Mouse (Mus musculus) kidney, postnatal 0 days (tissue): ENCODE results near the gene Rgs3. TPM values are rescaled to one million over a fixed set of nuclear protein-coding genes. Genes with fewer than 3 reads are reported as not detected.

Source experiments
- ATAC-seq: fragments of 200-750 bp; cut with Nextera tagmentation; replicated peaks from 2 replicates; pipeline ENCODE4 v1.8.0; 2017; ENCODE audit warnings: low read depth, moderate number of reproducible peaks, moderate TSS enrichment, moderate library complexity; ENCODE audit not compliant: low FRiP score
- DNase-seq: peaks from one replicate; pipeline ENCODE4 v3.0.0-alpha.2; 2016; ENCODE audit warnings: low spot score
- H3K27ac ChIP-seq: fragments of 300-500 bp; sonication (generic); 2 replicates; pipeline ENCODE4 v1.5.1; 2014; ENCODE audit warnings: mild to moderate bottlenecking
- H3K27me3 ChIP-seq: fragments of 300-500 bp; sonication (generic); 2 replicates; pipeline ENCODE4 v1.6.1; 2014; ENCODE audit warnings: low read length, mixed read lengths; ENCODE audit not compliant: insufficient read depth
- H3K36me3 ChIP-seq: fragments of 300-500 bp; sonication (generic); 2 replicates; pipeline ENCODE4 v1.6.1; 2014; ENCODE audit warnings: low read length, mixed read lengths; ENCODE audit not compliant: insufficient read depth
- H3K4me1 ChIP-seq: fragments of 300-500 bp; sonication (generic); replicated peaks from 2 replicates; pipeline ENCODE4 v1.6.1; 2014; ENCODE audit warnings: antibody characterized with exemption, low read length, mixed read lengths; ENCODE audit not compliant: insufficient read depth
- H3K4me2 ChIP-seq: fragments of 300-500 bp; sonication (generic); 2 replicates; pipeline ENCODE4 v1.6.1; 2014; ENCODE audit warnings: mild to moderate bottlenecking, low read length, moderate library complexity, mixed read lengths
- H3K4me3 ChIP-seq: fragments of 300-500 bp; sonication (generic); replicated peaks from 2 replicates; pipeline ENCODE4 v1.5.1; 2014; ENCODE audit warnings: low read depth, low read length
- H3K9ac ChIP-seq: fragments of 300-500 bp; sonication (generic); 2 replicates; pipeline ENCODE4 v1.6.1; 2014; ENCODE audit warnings: low read depth, low read length
- H3K9me3 ChIP-seq: fragments of 300-500 bp; sonication (generic); replicated peaks from 2 replicates; pipeline ENCODE4 v1.6.1; 2016; ENCODE audit warnings: low read length, inconsistent platforms, mixed read lengths
- CTCF ChIP-seq: IDR thresholded peaks from 2 replicates; pipeline ENCODE4 v1.5.1; 2016; ENCODE audit warnings: antibody characterized with exemption, low read depth, mild to moderate bottlenecking, moderate library complexity
- WGBS: fragments of 180-500 bp; shearing (Covaris S2); extraction: QIAGEN DNeasy Blood & Tissue Kit; methylation state at CpG from one replicate; pipeline ENCODE4 v1.1.7; 2014; 5-methylcytosine and 5-hydroxymethylcytosine counted together
- polyA plus RNA-seq: library from polyadenylated mRNA; unstranded; fragments of >200 nt; fragmentation: Nextera tagmentation; extraction: Ambion mirVana; gene quantifications from 2 replicates; pipeline ENCODE4 v1.2.1, GENCODE M21; 2015

Rgs3 gene
- polyA plus RNA-seq, 1 experiment from 2014 or later: 41.4 TPM

GRCm38 (mm10) chr4:62708084-62708483 is 148.4 kb downstream of the Rgs3 start:
- no peak for TF ChIP-seq CTCF
- 74% methylated on average over 7 of the region's 7 CpGs for WGBS
- Histone ChIP-seq H3K4me1 (peaks cover 11% of the 10 kb centered on the region), H3K27me3 (no peaks in the 10 kb centered on the region), H3K4me3 (no peak overlapping the region), H3K9me3 (no peaks in the 10 kb centered on the region), H3K27ac (no peak overlapping the region), H3K36me3 (peaks cover 9% of the 10 kb centered on the region; the same call in 1 of the 2 replicates), H3K4me2 (no peak overlapping the region), H3K9ac (no peak overlapping the region)
- ATAC-seq: no peak
- DNase-seq: no peak

GRCm38 (mm10) chr4:62708994-62709393 is 149.3 kb downstream of the Rgs3 start:
- H3K27ac ChIP-seq: no peak overlapping the region
- H3K9ac ChIP-seq: no peak overlapping the region
- no peak for ATAC-seq
- H3K4me2 ChIP-seq: no peak overlapping the region
- H3K4me1 ChIP-seq: peaks cover 7% of the 10 kb centered on the region; the same call in 1 of the 2 replicates
- no peaks in the 10 kb centered on the region for H3K9me3 ChIP-seq
- H3K36me3 ChIP-seq: peaks cover 2% of the 10 kb centered on the region; the same call in 1 of the 2 replicates
- no peak for TF ChIP-seq CTCF
- WGBS: 61% methylated on average over 1 of the region's 1 CpGs
- H3K27me3 ChIP-seq: no peaks in the 10 kb centered on the region
- no peak overlapping the region for H3K4me3 ChIP-seq
- DNase-seq: no peak

DNA sequence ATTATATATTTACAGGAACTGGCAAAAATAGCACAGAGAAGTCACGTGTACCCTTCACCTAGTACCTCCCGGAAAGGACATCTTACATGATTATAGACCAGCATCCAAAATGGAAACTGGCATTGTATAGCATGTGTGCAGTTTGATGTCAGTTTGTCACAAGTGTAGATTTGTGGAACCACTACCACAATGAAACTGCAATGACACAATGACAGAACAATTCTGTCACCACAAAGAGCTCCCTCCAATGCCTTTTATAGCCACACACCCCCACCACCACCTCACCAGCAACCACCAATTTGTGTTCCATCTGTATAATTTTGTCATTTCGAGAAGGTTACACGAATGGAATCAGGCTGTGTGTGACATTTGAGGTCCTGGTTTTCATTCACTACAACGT is 149.8 kb downstream of the Rgs3 start:
- no peak for TF ChIP-seq CTCF
- WGBS: 81% methylated on average over 5 of the region's 5 CpGs
- peaks cover 5% of the 10 kb centered on the region; the same call in 1 of the 2 replicates for H3K4me1 ChIP-seq

GRCm38 (mm10) chr4:62711159-62711558 is 151.5 kb downstream of the Rgs3 start:
- H3K27ac ChIP-seq: peak overlapping the region; percentile 31; the same call in 1 of the 2 replicates
- H3K9me3 ChIP-seq: no peaks in the 10 kb centered on the region
- H3K4me1 ChIP-seq: no peaks in the 10 kb centered on the region
- WGBS: 60% methylated on average over 7 of the region's 7 CpGs
- H3K36me3 ChIP-seq: no peaks in the 10 kb centered on the region
- ATAC-seq (peak; percentile 13; the same call in 1 of the 2 replicates), DNase-seq (no peak)
- H3K27me3 ChIP-seq: no peaks in the 10 kb centered on the region
- TF ChIP-seq CTCF: no peak
- H3K4me2 ChIP-seq: no peak overlapping the region
- H3K9ac ChIP-seq: no peak overlapping the region
- H3K4me3 ChIP-seq: no peak overlapping the region

More for the DNA sequence above, 149.8 kb downstream of the Rgs3 start:
- no peak overlapping the region for H3K27ac ChIP-seq
- DNase-seq: no peak
- H3K4me2 ChIP-seq: no peak overlapping the region
- no peak overlapping the region for H3K4me3 ChIP-seq
- no peak for ATAC-seq
- no peaks in the 10 kb centered on the region for H3K36me3 ChIP-seq
- H3K27me3 ChIP-seq: no peaks in the 10 kb centered on the region
- H3K9me3 ChIP-seq: no peaks in the 10 kb centered on the region
- H3K9ac ChIP-seq: no peak overlapping the region

- Histone ChIP-seq H3K36me3 (no peaks in the 10 kb centered on the region), H3K4me1 (no peaks in the 10 kb centered on the region), H3K4me3 (no peak overlapping the region), H3K9ac (no peak overlapping the region), H3K4me2 (no peak overlapping the region), H3K9me3 (no peaks in the 10 kb centered on the region), H3K27me3 (no peaks in the 10 kb centered on the region), H3K27ac (no peak overlapping the region)
- WGBS: 36% methylated on average over 4 of the region's 4 CpGs
- ATAC-seq (peak; percentile 57; the same call in 1 of the 2 replicates), DNase-seq (peak; percentile 50)
- TF ChIP-seq CTCF: no peak
Measured at GRCm38 (mm10) chr4:62711582-62711981, 151.9 kb downstream of the Rgs3 start.

DNA sequence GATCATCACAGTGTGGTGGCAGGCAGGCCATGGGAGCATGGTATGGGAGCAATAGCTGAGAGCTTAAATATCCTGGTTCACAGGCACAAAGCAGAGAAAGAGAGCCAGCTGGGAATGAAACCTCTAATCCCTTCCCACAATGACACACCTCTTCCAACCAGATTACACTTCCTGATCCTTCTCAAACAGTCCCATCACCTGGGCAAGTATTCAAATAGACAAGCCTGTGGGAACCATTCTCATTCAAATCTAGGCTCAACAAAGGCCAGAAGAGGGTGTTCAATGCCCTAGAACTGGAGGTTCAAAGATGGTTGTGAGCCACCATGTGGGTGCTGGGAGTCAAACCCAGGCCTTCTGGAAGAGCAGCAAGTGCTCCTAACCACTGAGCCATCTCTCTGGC is 161.2 kb downstream of the Rgs3 start:
- H3K27me3 ChIP-seq: no peaks in the 10 kb centered on the region
- H3K9ac ChIP-seq: no peak overlapping the region
- ATAC-seq (no peak), DNase-seq (no peak)
- H3K9me3 ChIP-seq: no peaks in the 10 kb centered on the region
- no peak for TF ChIP-seq CTCF
- no peak overlapping the region for H3K27ac ChIP-seq
- H3K4me3 ChIP-seq: no peak overlapping the region
- peaks cover 8% of the 10 kb centered on the region; the same call in 1 of the 2 replicates for H3K4me1 ChIP-seq
- H3K36me3 ChIP-seq: no peaks in the 10 kb centered on the region
- H3K4me2 ChIP-seq: no peak overlapping the region

GRCm38 (mm10) chr4:62722021-62722426 is 162.4 kb downstream of the Rgs3 start:
- TF ChIP-seq CTCF: no peak
- no peaks in the 10 kb centered on the region for H3K36me3 ChIP-seq
- no peak overlapping the region for H3K4me3 ChIP-seq
- H3K9ac ChIP-seq: no peak overlapping the region
- no peaks in the 10 kb centered on the region for H3K9me3 ChIP-seq
- no peak overlapping the region for H3K4me2 ChIP-seq
- ATAC-seq (no peak), DNase-seq (no peak)
- 0 out of 2 replicates have a peak overlapping the region, but pooled peaks have one; percentile 57 for H3K27ac ChIP-seq
- peaks cover 8% of the 10 kb centered on the region; the same call in 1 of the 2 replicates for H3K4me1 ChIP-seq
- no peaks in the 10 kb centered on the region for H3K27me3 ChIP-seq
- 37% methylated on average over 3 of the region's 3 CpGs for WGBS
